Mouse (Mus musculus): ENCODE data around the gene Nfkbia. TPM values are rescaled to one million over a fixed set of nuclear protein-coding genes. Genes with fewer than 3 reads are reported as not detected.

Gene Nfkbia
- polyA plus RNA-seq, 1 experiment, result 4.2 TPM

GRCm38 (mm10) chr12:55491516-55492183 lies 797 bp downstream of the Nfkbia start:
- H3K4me1 ChIP-seq (ENCODE audit: control insufficient read depth), result peaks cover 38% of the 10 kb centered on the region
- H3K27me3 ChIP-seq (ENCODE audit: control insufficient read depth), result peaks cover 3% of the 10 kb centered on the region
- H3K36me3 ChIP-seq (ENCODE audit: control insufficient read depth), result peaks cover 18% of the 10 kb centered on the region
- no peaks in the 10 kb centered on the region for H3K9me3 ChIP-seq (ENCODE audit: control insufficient read depth, low read length)
- TF ChIP-seq TAL1 (IDR thresholded peaks at IDR 0.05; ENCODE audit: low read length) (no peak), GATA1 (IDR thresholded peaks at IDR 0.05; ENCODE audit: low read length) (no peak)
- peak overlapping the region; percentile 84 for H3K4me3 ChIP-seq (replicated peaks)

DNA sequence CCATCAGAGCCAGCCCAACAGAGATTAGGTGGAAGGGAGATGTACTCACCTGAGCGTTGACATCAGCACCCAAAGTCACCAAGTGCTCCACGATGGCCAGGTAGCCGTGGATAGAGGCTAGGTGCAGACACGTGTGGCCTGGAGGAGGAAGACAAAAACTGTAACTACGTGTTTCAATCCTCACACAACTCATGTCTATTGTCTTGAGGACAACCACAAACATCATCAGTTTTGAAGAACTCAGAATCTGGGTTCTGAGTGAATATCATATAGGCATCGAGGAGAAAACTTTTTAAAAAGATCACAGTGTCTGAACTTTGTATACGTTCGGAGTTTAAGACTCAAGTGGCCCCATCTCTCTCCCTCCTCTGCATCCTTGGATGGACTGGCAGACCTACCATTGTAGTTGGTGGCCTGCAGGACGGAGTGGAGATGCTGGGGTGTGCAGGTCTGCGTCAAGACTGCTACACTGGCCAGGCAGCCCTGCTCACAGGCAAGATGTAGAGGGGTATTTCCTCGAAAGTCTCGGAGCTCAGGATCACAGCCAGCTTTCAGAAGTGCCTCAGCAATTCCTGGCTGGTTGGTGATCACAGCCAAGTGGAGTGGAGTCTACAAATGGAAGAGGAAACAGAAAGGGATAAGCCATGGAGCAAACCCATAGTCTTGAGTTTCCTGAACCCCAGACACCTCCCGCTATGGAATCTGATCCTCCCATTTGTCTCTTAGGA lies 1.6 kb downstream of the Nfkbia start:
- H3K9me3 ChIP-seq (ENCODE audit: control insufficient read depth, low read length), result no peaks in the 10 kb centered on the region
- H3K27me3 ChIP-seq (ENCODE audit: control insufficient read depth), result no peaks in the 10 kb centered on the region; the same call in none of the 2 replicates
- H3K4me1 ChIP-seq (ENCODE audit: control insufficient read depth), result peaks cover 35% of the 10 kb centered on the region
- H3K36me3 ChIP-seq (ENCODE audit: control insufficient read depth), result peaks cover 18% of the 10 kb centered on the region
- peak overlapping the region; percentile 84 for H3K4me3 ChIP-seq (replicated peaks)
- TF ChIP-seq GATA1 (IDR thresholded peaks at IDR 0.05; ENCODE audit: low read length) (no peak), TAL1 (IDR thresholded peaks at IDR 0.05; ENCODE audit: low read length) (no peak)

- Histone ChIP-seq H3K4me1 (ENCODE audit: control insufficient read depth) (peaks cover 32% of the 10 kb centered on the region), H3K9me3 (ENCODE audit: control insufficient read depth, low read length) (no peaks in the 10 kb centered on the region), H3K36me3 (ENCODE audit: control insufficient read depth) (peaks cover 18% of the 10 kb centered on the region), H3K4me3 (replicated peaks) (no peak overlapping the region), H3K27me3 (ENCODE audit: control insufficient read depth) (no peaks in the 10 kb centered on the region; the same call in 1 of the 2 replicates)
- TF ChIP-seq GATA1 (IDR thresholded peaks at IDR 0.05; ENCODE audit: low read length) (no peak), TAL1 (IDR thresholded peaks at IDR 0.05; ENCODE audit: low read length) (no peak)
Measured at GRCm38 (mm10) chr12:55489986-55490721, 2.3 kb downstream of the Nfkbia start.

DNA sequence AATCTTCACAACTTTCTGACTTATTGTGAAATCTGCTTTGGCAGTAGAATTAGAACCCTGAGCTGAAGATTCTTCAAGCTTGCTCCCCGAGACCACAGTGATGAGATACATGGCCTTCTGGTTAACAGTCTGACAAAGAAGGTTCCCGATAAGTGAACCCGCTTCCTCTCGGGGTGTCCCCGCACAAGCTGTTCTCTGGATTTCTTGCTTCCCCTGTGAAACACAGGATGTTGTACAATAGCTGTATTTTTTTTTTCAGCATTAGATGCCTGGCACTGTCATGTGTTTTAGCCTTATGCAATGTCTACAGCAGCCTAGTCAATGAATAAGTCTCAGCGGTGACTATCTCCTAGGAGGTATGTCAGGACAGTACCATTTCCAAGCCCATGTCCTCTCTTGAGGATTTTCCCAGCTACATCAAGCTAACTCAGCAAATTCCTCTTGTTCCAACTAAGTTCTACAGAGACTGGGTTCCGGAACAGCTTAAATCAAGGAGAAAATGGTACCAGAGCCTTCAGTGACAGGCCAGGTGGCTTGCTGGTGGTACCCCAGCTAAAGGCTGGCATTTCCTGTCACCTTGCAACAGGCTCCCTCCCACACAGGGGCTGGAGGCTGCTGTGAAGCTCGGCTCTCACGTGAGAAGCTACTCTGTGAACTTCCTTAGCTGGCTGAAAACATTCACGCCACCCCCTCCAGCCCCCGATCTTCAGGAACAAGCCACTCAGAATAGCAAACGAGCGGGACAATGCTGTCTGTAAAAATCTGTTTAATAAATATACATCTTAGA lies 3.6 kb downstream of the Nfkbia start:
- TF ChIP-seq GATA1 (IDR thresholded peaks at IDR 0.05; ENCODE audit: low read length), result no peak
- no peak for TF ChIP-seq TAL1 (IDR thresholded peaks at IDR 0.05; ENCODE audit: low read length)
- Histone ChIP-seq H3K4me3 (replicated peaks) (no peak overlapping the region), H3K9me3 (ENCODE audit: control insufficient read depth, low read length) (no peaks in the 10 kb centered on the region), H3K27me3 (ENCODE audit: control insufficient read depth) (no peaks in the 10 kb centered on the region; the same call in 1 of the 2 replicates), H3K36me3 (ENCODE audit: control insufficient read depth) (peaks cover 18% of the 10 kb centered on the region), H3K4me1 (ENCODE audit: control insufficient read depth) (peaks cover 30% of the 10 kb centered on the region)

DNA sequence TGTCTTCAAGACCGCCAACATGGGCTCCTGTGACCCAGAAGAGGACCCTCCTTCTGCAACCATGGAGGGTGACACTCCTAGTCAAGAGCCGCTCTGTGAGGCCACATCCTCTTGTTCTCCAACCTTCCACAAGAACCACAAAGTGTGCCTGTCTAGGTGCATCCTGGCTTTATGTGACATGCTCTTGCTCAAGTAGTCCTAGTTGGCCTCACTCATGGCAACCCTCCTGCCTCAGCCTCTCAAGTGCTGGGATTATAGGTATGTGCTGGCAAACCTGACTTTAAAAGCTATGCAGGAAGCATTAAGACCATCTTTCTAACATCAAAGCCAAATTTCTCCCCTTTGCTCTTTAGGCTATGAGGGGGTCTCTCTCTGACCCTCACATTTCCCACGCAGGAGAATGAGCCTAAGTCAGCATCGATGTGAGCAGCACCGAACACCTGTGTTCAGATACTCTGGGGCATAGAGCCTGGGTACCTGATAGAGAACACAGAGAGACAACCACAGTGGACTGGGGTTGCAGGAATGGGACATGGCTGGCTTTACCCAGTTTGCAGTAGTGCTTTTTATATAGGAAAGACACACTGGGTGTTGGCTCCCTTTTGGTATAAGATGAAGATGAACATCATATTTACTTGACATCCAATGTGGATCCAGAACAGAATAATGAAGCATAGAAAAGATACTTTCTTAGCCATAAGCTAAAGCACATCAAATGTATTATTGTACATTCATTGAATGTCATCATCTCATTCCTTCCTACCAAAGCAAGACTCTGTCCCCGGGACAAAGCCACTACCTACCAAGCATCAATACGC lies 4.4 kb downstream of the Nfkbia start:
- Histone ChIP-seq H3K36me3 (ENCODE audit: control insufficient read depth) (peaks cover 18% of the 10 kb centered on the region), H3K9me3 (ENCODE audit: control insufficient read depth, low read length) (no peaks in the 10 kb centered on the region), H3K4me1 (ENCODE audit: control insufficient read depth) (peaks cover 26% of the 10 kb centered on the region), H3K27me3 (ENCODE audit: control insufficient read depth) (no peaks in the 10 kb centered on the region; the same call in 1 of the 2 replicates), H3K4me3 (replicated peaks) (no peak overlapping the region)
- TF ChIP-seq GATA1 (IDR thresholded peaks at IDR 0.05; ENCODE audit: low read length) (no peak), TAL1 (IDR thresholded peaks at IDR 0.05; ENCODE audit: low read length) (no peak)

GRCm38 (mm10) chr12:55486923-55487674 lies 5.3 kb downstream of the Nfkbia start:
- Histone ChIP-seq H3K36me3 (ENCODE audit: control insufficient read depth) (peaks cover 18% of the 10 kb centered on the region), H3K27me3 (ENCODE audit: control insufficient read depth) (no peaks in the 10 kb centered on the region), H3K4me1 (ENCODE audit: control insufficient read depth) (peaks cover 16% of the 10 kb centered on the region), H3K9me3 (ENCODE audit: control insufficient read depth, low read length) (no peaks in the 10 kb centered on the region), H3K4me3 (replicated peaks) (no peak overlapping the region)
- TF ChIP-seq TAL1 (IDR thresholded peaks at IDR 0.05; ENCODE audit: low read length) (no peak), GATA1 (IDR thresholded peaks at IDR 0.05; ENCODE audit: low read length) (no peak)

DNA sequence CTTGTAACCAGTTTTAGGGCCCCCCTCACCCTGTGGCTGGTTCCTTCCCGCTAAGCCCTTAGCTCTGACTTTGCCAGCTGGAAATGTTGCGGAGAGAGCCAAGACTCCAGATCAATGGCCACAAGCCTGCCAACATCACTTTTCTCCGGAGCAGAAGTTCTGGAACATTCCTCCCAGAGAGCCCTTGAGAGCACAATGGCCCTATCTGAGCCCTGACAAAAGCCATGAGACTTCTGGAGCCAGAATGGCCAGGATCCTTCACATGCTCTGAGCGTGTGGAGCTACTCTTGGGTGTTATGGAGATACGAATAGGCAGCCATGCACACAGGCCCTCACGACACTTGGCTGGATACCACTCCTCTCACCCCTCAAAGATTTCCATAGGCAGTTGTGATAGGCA lies 7.6 kb downstream of the Nfkbia start:
- peaks cover 8% of the 10 kb centered on the region for H3K36me3 ChIP-seq (ENCODE audit: control insufficient read depth)
- H3K4me1 ChIP-seq (ENCODE audit: control insufficient read depth), result peaks cover 2% of the 10 kb centered on the region
- no peak overlapping the region for H3K4me3 ChIP-seq (replicated peaks)
- H3K9me3 ChIP-seq (ENCODE audit: control insufficient read depth, low read length), result no peaks in the 10 kb centered on the region
- TF ChIP-seq TAL1 (IDR thresholded peaks at IDR 0.05; ENCODE audit: low read length), result no peak
- TF ChIP-seq GATA1 (IDR thresholded peaks at IDR 0.05; ENCODE audit: low read length), result no peak
- H3K27me3 ChIP-seq (ENCODE audit: control insufficient read depth), result no peaks in the 10 kb centered on the region
